Comparison of ENCODE assay signal across 8 mouse cellular contexts in the genomic region with DNA sequence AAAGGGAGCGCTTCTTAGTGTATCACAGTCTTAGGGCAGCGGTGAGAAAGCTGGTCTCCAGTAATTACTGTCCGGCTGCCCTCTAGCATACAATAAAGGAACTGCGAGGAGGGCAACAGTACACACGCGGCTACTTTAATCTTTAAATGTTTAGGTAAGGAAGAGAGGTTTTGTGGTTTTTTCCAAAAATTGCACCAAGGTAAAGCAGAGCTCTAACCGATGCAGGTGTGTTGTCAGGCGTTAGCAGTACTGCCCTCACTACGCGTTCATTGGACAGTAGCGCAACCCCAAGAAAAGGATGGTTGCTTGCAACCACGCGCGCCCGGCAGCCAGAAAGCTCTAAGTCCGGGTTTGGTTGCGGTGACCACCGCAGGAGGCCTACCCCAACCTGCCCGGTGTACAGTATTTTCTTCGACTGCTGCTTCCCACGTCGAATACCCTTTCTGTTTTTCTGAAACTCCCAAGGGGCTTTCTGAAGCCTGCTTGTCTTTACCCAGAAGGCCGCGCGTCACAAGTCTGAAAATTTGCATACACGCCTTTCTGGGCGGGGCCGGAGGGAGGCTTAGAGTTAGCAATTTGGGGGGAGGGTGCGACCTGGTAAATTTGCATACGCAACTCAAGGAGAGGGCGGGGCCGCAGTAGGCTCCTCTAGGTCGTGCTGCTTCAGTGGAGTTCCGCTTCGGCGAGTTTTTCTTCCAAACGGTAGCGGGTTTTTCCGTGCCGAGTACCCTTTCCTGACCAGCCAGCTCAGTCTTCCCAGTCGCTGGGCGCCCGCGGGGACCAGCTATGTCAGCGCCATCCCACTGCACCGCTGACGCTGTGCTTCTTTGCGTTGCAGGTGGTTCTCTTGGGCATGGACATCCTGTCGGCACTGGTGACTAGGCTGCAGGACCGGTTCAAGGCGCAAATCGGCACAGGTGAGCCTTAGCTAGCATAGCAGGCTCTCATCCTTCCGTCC.
DNase-seq lines count a peak whose midpoint lies in the region; ATAC-seq lines count a peak whose summit lies in the region.

No protein-coding gene starts in this region.

- ATAC-seq in inflammation-experienced regulatory T-cells, adult 6 months, result peak; percentile 91
- ATAC-seq in megakaryocyte-erythroid progenitor cell, adult 5-6 weeks (replicated peaks; ENCODE audit: low FRiP score, low TSS enrichment, poor library complexity, severe bottlenecking), result peak; percentile 80

- intact Hi-C loops in gastrocnemius, postnatal 14 days (cut with DNase I; ENCODE audit: low total_unique reads), result no loop called here
- intact Hi-C loops in left cerebral cortex, postnatal 10 days (cut with DNase I), result loop anchor here (2.0 kb wide), 1 partner anchor 70 kb away; the partner anchor contains the start of gene Clasp1

- peak; percentile 93 to 98 for DNase-seq in adrenal gland, adult (ENCODE audit: inconsistent age in 2 of 2, low spot score in 1 of 2)
- DNase-seq in embryo, embryonic 10.5 days (ENCODE audit: low spot score), result peak; percentile 98
- DNase-seq in gastrocnemius, postnatal 14 days, result peak; percentile 87
- peak; percentile 89 to 93 for DNase-seq in left cerebral cortex, postnatal 10 days (ENCODE audit: extremely low spot score in 1 of 2, low spot score in 2 of 2)
- DNase-seq in right cerebral cortex, postnatal 25 days, result peak; percentile 86
- peak; percentile 78 to 89 for DNase-seq in urinary bladder, postnatal 4 days (ENCODE audit: low spot score in 2 of 2)

Comparison
In these comparisons a context has a peak if more than half of its experiments do, and no peak if none do; other contexts are left out.
1. Peak in every context shown above with its lines: DNase-seq and ATAC-seq.